Mouse (Mus musculus): ENCODE data around the gene Bclaf1.

Bclaf1 gene

DNA sequence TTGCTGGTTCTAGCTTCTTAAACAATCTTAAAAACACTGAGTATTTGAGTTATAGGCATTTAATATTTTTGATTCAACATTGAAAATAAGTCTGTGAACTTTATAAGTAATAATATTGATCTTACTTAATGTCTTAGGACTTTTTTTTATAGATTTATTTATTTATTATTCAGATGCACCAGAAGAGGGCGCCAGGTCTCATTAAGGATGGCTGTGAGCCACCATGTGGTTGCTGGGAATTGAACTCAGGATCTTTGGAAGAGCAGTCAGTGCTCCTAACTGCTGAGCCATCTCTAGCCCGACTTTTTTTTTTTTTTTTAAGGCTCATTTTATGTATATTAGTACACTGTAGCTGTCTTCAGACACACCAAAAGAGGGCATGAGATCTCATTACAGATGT lies 2.5 kb downstream of the Bclaf1 start:
- DNase-seq (ENCODE audit: low read depth, low spot score), result peak; percentile 43

DNA sequence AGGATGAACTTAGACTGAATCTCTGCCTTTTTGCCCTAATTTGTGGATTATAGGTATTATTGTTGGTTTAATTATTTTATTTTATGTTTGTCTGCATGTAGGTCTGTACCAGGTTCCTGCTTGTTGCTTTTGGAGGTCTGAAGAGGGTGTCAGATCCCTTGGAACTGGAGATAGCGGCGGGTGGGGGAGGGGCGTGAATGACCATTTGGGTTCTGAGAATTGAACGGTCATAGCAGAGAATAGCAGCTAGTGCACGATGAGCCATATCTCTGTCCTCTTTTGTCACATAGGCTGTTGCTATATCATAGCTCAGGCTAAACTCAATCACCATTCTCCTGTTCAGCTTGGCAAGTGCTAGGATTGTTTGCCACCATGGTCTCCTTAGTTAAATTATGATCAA lies 5.2 kb downstream of the Bclaf1 start:
- no peak for DNase-seq (ENCODE audit: low read depth, low spot score)

DNA sequence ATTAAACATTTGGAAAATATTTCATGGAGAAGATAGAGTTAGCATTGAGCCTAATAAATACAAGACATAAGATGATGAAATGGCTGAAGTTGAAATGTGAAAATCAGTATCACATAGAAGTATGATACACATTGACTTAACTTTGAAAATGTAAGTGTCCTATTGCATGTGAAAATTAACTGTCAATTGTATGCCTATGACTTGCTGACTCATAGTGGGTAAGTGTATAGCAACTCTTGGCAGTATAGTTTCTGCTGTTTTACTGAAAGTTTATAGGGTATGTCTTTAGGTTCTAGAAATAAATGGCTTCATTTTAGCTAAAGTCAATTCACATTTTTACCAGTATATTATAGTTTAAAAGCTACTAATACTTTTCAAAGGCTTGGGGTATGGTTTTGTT lies 14.0 kb downstream of the Bclaf1 start:
- no peak for DNase-seq (ENCODE audit: low read depth, low spot score)

DNA sequence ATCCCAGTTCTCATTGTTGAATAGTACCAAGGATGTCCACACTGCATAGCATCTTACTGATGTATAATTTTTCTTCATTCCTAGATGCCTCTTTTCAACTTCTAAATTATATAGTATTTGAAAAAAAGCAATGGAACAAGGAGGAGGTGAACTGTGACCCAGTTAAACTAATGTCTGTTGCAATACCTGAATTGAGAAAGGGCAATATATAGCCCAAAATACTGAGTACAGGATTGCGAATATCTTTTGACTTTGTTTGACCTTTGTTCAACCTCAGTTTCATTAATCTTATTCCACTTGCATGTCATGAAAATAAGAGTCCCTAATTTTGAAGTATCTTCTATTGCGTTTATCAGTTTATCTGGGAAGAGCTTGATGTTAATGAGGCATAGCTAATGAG lies 19.0 kb downstream of the Bclaf1 start:
- no peak for DNase-seq (ENCODE audit: low read depth, low spot score)

DNA sequence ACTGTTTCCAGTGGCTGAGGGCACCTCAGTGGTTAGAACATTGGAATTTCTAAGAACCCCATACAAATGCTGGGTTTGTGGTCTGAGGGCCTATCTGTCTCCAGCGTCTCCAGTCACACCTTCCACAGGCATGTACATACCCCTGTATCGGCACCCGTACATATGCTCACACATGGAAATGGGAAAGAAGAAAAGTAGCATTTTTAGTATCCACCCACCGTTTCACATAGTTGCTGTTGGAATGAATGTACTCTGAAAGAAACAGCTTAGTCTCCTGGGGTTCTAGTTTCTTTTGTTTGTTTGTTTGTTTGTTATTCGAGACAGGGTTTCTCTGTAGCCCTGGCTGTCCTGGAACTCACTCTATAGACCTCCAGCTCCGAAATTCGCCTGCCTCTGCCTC lies 25.6 kb downstream of the Bclaf1 start:
- no peak for DNase-seq (ENCODE audit: low read depth, low spot score)

DNA sequence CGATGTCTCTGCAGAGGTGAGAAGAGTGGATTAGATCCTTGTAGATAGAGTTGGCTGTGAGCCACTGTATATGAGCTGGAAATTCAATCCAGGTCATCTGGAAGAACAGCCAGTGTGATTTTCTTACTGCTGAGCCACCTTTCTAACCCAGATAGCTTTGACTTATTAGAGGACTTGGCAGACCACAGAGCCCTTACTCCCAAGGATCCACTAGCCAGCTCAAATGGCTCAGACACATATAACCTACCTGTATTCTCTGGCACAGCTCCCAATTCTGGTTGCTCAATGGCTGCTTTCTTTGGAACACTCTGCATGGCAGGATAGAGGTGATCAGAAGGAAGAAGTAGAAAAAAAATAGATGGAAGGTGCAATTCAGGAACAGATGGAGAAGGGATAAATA lies 33.5 kb downstream of the Bclaf1 start:
- DNase-seq (ENCODE audit: low read depth, low spot score), result peak; percentile 9

DNA sequence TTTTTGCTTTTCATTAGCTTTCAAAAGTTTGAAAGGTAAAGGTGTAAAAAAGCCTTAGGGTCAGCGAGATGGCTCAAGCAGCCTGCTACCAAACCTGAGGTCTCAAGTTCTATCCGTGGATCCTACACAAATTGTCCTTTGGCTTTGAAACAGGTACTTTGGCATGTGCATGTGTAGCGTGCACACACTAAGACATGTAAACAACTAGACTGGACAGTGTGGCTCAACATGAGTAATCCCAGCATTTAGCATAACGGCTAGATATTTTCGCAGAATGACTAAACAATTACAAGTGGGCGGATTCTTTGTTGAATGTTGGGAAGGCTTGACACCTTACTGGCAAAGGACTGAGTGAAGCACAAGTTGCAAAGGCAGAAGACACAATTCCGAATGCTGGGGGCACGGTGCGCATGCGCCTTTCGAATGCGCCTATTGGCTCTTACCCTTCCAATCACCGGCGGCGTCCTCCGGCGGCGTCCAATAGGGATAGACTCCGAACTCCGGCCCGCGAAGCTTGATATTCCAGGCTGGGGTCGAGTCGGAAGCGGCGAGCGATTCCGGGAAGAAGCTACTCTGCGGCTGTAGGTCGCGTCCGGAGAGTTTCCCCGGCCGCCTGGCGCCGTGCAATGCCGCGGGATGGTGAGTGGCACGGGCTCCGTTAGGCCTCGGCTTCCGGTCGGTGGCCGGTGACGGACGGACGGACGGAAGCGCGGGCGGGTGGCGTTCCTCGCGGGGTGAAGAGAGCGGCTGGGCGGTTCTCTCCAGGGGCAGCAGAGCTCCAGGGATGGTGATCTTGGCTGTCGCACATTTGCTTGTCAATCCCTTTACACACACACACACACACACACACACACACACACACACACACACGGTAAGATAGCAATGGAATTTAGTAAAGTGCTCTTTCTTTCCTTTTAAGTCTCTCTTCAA lies 35.3 kb downstream of the Bclaf1 start, which contains the start of gene Mtfr2:
TSS of gene Mtfr2 (plus strand) at position 486 of the 930 bp plus-strand sequence.
- peak; percentile 96 for DNase-seq (ENCODE audit: low read depth, low spot score)

DNA sequence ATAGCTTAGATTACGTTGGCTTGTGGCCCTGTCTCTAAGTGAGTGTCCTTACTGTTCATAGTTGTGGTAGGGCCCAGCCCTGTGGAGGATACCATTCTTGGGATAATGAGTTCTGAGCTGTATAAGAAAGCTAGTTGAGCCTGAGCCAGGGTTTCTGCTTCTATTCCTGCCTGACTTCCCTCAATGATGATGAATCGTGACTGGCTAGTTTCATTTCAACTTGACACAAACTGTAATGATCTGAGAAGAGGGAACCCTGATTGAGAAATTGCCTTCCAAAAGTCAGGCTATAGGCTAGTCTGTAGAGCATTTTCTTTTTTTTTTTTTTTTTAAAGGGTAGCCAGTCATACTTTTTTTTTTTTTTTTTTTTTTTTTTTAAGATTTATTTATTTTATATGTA lies 36.6 kb downstream of the Bclaf1 start:
- DNase-seq (ENCODE audit: low read depth, low spot score), result peak; percentile 42

DNA sequence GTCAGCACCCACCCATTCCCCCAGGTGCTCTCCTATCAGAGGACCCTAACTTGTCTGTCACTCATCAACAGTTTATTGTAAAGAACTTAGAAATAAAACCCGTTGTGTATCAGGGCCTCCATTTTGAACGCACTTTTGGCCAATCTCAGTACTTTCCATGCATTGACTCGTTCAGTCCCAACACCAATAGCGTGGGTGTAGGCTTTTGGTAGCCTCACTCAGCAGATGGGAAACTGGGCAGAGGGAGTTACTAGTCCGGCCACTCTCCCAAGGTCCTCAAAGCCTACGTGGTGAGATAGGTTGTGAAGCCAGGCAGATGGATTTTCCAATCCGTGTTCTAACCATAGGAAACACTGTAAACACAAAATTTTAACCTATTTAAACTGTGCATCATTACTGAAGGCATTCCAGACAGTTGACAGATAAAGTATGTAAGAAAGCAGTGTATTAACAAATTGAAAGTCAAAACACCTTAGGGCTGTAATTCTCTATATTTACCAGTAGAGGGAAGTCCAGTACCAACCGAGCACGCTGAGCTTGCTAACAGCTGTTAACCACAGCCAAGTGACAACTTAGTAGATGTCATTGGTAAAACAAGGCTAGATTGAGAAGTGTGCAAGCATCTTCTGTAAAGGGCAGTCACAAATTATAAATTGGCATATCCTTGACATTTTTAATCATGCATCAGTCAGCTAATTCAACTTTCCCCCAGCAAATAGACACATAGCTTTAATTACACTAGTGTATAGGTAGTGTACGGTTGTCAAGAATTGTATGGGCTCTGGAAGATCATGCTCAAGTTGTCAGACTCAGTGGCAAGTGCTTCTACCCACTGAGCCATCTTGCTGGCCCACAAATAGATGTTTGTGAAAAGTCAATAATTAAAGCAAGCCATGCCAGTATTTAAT lies 49.5 kb downstream of the Bclaf1 start:
- DNase-seq (ENCODE audit: low read depth, low spot score), result peak; percentile 53

DNA sequence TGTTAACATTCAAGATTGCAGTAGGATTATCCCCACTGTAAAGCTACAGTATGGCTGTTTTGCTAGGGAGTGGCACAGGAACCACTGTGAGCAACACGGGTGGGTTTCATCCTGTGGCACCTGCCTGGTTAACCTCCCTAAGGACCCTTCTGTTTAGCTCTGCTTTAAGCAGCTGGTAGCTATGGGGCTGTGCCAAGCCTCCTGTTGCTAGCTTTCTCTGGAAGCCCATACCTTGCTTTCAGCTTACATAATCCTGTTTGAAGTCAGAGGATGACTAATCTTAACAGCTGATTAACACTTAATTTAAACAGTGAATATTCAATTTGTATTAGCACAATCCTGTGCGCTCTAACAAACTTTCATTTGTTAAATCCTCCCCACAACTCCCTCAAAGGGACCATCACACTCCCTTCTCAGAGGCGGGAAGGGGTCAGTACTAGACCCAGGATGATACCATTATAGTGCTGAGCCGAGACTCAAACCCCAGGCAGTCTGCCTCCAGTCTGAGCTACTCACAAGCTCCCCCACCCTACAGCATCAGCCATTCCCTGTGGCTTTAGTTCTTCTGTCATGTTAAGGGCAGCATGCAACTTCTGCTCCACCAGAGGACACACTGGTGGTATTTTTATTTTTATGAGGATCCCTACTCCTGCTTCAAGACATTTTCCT lies 50.3 kb downstream of the Bclaf1 start:
- DNase-seq (ENCODE audit: low read depth, low spot score), result no peak

DNA sequence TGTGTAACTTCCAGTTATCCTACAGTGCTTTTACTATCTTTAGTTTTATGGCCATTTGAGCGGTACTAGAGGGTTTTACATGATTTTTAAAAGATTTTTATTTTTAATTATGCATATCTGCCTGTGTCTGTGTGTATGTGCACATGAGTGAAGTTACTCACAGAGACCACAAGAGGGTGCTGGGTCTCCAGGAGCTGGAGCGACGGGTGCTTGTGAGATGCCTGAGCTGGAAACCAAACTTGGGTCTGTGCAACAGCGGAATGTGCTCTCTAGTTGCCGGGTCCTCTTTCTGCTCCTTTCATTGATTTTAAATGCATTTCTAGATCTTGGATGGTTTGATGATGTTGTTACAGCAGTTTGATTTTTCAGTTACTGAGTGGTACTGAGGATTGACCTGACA lies 59.8 kb downstream of the Bclaf1 start:
- DNase-seq (ENCODE audit: low read depth, low spot score), result no peak

DNA sequence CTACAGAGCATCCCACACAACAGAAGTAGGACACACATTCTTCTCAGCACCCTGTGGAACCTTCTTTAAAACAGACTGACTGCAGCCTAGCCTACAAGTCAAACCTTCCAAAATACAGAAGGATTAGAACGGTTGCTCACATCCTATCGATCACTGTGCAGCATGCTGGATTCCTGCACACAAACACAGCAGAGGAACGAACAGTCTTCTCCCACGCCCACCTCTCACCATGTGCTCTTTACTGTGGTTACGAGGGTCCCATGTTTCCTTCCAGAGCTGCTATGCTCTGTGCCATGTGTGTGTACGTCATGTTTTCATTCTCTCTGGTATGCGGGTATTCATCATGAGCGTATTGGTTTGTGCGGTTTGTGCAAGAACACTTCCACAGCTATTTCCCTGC lies 65.4 kb downstream of the Bclaf1 start:
- no peak for DNase-seq (ENCODE audit: low read depth, low spot score)

DNA sequence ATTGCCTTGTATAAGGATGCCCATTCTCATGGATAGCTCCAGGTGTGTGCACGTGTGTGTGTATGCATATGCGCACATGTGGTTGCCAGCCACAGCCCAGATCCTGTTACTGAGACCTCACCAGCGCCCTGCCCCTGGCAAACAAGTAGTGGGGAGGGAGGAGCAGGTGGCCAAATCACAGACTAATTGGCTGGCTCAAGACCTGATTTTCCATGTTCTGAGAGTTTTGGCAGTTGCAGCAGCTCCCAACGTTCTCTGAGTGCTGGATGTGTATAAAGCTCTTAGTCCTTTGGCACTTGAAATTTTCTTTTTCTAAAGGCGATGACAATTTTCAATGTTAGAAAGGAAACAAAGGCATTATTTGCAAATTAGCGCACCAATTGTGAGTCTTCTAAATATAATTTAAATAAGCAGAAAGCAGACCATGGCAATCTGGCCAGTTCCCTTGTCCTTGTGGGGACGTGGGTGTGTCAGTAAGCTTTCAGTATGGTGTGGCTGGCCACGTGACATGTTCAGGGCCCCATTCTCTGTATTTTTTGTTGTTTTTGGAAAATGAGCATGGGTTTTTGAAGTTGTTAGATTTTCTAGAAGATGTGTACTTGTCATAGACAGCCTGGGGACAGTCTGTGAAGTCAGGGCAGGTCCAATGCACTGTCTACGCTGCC lies 66.9 kb downstream of the Bclaf1 start:
- no peak for DNase-seq (ENCODE audit: low read depth, low spot score)

DNA sequence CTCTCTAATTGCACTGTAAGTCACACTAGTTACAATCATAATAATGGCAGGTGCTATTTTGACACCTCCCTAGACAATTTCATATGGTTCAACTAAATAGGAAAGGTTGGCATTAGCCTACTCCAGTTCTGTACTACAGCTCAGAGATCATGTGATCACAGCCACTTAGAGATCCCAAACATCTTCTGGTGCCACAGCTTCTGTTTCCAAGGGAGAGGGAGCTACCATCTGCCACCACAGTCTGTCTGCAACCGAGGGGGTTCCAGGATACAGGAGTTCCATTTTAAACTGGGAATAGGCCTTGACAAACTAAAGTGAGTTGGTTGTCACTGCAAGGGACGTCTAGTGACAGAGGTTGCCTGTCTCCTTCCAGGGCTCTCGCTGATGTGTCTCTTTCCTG lies 68.5 kb downstream of the Bclaf1 start:
- no peak for DNase-seq (ENCODE audit: low read depth, low spot score)

DNA sequence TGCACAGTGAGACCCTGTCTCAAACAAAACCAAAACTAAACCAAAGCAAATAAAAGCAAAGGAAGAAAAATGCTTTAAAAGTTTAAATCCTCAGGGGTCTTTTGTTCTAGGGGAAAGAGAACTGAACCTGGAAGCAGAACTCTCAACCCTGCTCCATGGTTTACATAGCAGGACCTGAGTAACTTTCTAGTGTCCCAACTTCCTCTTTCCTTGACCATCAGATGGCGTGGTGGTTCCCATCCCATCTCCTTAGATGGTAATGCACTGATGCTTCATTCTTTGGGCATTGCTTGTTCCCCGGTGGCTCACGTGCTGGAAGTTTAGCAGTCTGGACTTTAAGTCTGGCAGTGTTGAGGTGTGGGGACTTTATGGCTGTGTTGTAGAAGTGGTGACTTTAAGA lies 69.1 kb downstream of the Bclaf1 start:
- no peak for DNase-seq (ENCODE audit: low read depth, low spot score)

DNA sequence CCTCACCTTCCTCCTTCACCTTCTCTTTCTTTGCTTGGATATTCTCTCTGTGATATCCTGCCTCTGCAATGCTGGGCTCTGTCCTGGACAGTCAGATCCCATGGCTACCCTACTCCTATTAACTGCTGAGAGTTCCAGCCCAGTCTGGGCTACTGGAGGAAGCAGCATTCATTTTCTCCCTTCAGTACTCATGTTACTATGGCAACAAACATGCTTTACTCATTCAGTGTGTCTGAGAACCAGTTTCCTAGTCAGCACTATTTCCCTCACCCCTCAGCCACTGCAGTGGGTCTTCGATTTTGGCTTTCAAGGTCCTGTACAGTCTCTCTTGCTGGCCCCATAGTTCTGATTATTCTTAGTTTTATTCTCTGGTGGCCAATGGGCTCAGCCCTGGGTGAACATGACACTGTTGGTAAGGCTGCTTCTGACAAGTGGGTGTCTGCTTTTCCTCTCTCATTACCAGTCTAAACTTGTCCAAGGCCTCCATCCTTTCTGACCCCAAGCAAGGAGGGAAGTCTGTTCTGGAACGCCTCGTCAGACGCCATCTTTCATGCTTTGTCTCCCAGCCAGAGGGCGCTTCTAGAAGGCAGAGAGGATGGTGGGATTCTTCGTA lies 70.6 kb downstream of the Bclaf1 start:
- DNase-seq (ENCODE audit: low read depth, low spot score), result peak; percentile 15

DNA sequence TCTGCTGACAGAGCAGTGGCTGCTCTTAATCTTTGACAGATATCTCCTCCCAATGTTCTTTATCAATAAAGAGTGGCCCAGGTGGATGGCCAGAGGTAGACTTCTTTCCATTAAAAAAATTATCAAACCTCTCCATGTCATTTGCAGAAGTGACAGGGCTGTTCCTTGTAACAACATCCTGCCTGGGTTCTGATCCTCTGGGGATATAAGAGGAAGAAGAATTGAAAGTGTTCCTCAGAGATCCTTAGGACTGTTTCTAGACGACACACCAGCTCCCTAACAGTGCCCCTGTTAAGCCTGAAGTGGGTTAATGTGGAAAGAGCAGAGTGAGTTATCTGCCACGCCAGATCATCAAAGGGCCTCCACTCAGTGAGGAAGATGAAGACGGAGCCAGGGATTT lies 78.3 kb downstream of the Bclaf1 start:
- DNase-seq (ENCODE audit: low read depth, low spot score), result no peak

Data from 3T3-L1 (cell line).